Mouse (Mus musculus) heart, embryonic 12.5 days (tissue): ENCODE results near the gene Efcab2. TPM values are rescaled to one million over a fixed set of nuclear protein-coding genes. Genes with fewer than 3 reads are reported as not detected.

Experiments used
- ATAC-seq: fragments of 200-750 bp; cut with Nextera tagmentation; 2 replicates; pipeline ENCODE4 v1.8.0; 2017; ENCODE audit warnings: moderate TSS enrichment, moderate library complexity; ENCODE audit not compliant: insufficient number of reproducible peaks, low FRiP score
- H3K27ac ChIP-seq: fragments of 300-500 bp; sonication (generic); 2 replicates; pipeline ENCODE4 v1.5.1; 2016; ENCODE audit warnings: mild to moderate bottlenecking, moderate library complexity; ENCODE audit not compliant: poor library complexity, severe bottlenecking
- H3K27me3 ChIP-seq: fragments of 300-500 bp; sonication (generic); replicated peaks from 2 replicates; pipeline ENCODE4 v1.6.1; 2016; ENCODE audit warnings: mild to moderate bottlenecking, moderate library complexity
- H3K36me3 ChIP-seq: fragments of 300-500 bp; sonication (generic); 2 replicates; pipeline ENCODE4 v1.6.1; 2016; ENCODE audit warnings: mild to moderate bottlenecking, moderate library complexity
- H3K4me1 ChIP-seq: fragments of 300-500 bp; sonication (generic); replicated peaks from 2 replicates; pipeline ENCODE4 v1.6.1; 2016; ENCODE audit warnings: mild to moderate bottlenecking
- H3K4me2 ChIP-seq: fragments of 300-500 bp; sonication (generic); 2 replicates; pipeline ENCODE4 v1.6.1; 2016; ENCODE audit warnings: mild to moderate bottlenecking, moderate library complexity
- H3K4me3 ChIP-seq: fragments of 300-500 bp; sonication (generic); 2 replicates; pipeline ENCODE4 v1.5.1; 2016; ENCODE audit warnings: mild to moderate bottlenecking
- H3K9ac ChIP-seq: fragments of 300-500 bp; sonication (generic); 2 replicates; pipeline ENCODE4 v1.6.1; 2016; ENCODE audit warnings: mild to moderate bottlenecking, moderate library complexity
- H3K9me3 ChIP-seq: fragments of 300-500 bp; sonication (generic); replicated peaks from 2 replicates; pipeline ENCODE4 v1.6.1; 2016; ENCODE audit warnings: mild to moderate bottlenecking, moderate library complexity
- WGBS: fragments of 180-500 bp; shearing (Covaris S2); methylation state at CpG from one replicate; pipeline ENCODE4 v1.1.7; 2016; 5-methylcytosine and 5-hydroxymethylcytosine counted together
- polyA plus RNA-seq: library from polyadenylated mRNA; unstranded; fragments of >200 nt; fragmentation: Nextera tagmentation; extraction: Ambion mirVana; gene quantifications from 2 replicates; pipeline ENCODE4 v1.2.1, GENCODE M21; 2016

The Efcab2 gene
- polyA plus RNA-seq, 1 experiment from 2014 or later, result 13.5 TPM

DNA sequence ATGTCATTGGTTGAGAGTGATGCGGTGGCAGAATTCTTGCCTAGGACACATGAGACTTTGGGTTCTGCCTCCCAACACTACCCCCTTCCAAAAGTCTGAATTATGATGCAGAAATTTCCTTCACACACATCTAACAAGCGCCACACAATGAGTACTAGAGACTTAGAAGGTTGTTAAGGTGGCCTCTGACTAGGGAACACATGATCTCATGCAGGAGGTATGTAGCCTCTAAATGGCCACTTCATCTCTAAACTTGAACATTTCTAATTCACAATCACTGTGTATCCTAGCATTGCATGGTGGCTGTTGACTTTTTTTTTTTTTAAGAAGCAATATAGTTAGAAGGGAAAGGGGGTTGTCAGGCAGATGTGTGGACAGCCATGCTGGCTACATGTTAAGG lies 110.0 kb downstream of the Efcab2 start:
- WGBS, result 68% methylated on average over 2 of the region's 2 CpGs
- H3K27ac ChIP-seq, result no peak overlapping the region
- H3K36me3 ChIP-seq, result no peaks in the 10 kb centered on the region
- H3K4me1 ChIP-seq, result peaks cover 9% of the 10 kb centered on the region
- H3K27me3 ChIP-seq, result no peaks in the 10 kb centered on the region; the same call in 1 of the 2 replicates
- no peak overlapping the region for H3K4me3 ChIP-seq
- H3K9ac ChIP-seq, result no peak overlapping the region
- no peak for ATAC-seq
- no peak overlapping the region for H3K4me2 ChIP-seq
- no peaks in the 10 kb centered on the region for H3K9me3 ChIP-seq

GRCm38 (mm10) chr1:178522389-178522788 lies 116.5 kb downstream of the Efcab2 start:
- 83% methylated on average over 5 of the region's 5 CpGs for WGBS
- Histone ChIP-seq H3K27me3 (no peaks in the 10 kb centered on the region; the same call in 1 of the 2 replicates), H3K4me2 (no peak overlapping the region)

GRCm38 (mm10) chr1:178523152-178523551 lies 117.3 kb downstream of the Efcab2 start:
- ATAC-seq, result no peak
- WGBS, result 47% methylated on average over 5 of the region's 5 CpGs
- Histone ChIP-seq H3K36me3 (no peaks in the 10 kb centered on the region), H3K9me3 (no peaks in the 10 kb centered on the region), H3K4me3 (no peak overlapping the region), H3K4me2 (no peak overlapping the region), H3K27ac (no peak overlapping the region), H3K9ac (no peak overlapping the region), H3K27me3 (no peaks in the 10 kb centered on the region; the same call in 1 of the 2 replicates), H3K4me1 (no peaks in the 10 kb centered on the region)

More at GRCm38 (mm10) chr1:178522389-178522788, 116.5 kb downstream of the Efcab2 start:
- H3K4me3 ChIP-seq, result no peak overlapping the region
- H3K4me1 ChIP-seq, result no peaks in the 10 kb centered on the region
- no peaks in the 10 kb centered on the region for H3K9me3 ChIP-seq
- H3K27ac ChIP-seq, result no peak overlapping the region
- ATAC-seq, result no peak
- no peaks in the 10 kb centered on the region for H3K36me3 ChIP-seq
- no peak overlapping the region for H3K9ac ChIP-seq

DNA sequence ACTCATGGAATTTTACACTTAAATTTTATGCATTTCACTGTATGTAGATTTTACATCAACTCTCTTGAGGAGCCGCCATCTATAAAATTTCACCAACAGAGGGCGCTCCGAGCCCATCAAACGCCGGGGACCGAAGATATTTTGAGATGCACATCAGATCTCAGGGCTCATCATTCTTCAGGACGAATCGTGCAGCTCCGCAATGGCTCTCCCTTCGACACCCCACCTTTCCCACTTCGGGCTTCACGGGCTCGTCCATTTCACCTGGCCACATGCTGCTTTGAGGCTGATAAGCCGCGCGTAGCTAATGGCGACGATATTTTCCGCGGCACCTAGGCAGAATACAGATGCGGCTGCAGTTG lies 121.3 kb downstream of the Efcab2 start:
- Histone ChIP-seq H3K27me3 (no peaks in the 10 kb centered on the region), H3K4me1 (peaks cover 12% of the 10 kb centered on the region), H3K9ac (peak overlapping the region; percentile 86), H3K9me3 (no peaks in the 10 kb centered on the region), H3K27ac (0 out of 2 replicates have a peak overlapping the region, but pooled peaks have one; percentile 87), H3K4me2 (peak overlapping the region; percentile 100), H3K4me3 (peak overlapping the region; percentile 77), H3K36me3 (no peaks in the 10 kb centered on the region)
- WGBS, result under 1% methylated on average over 21 of the region's 21 CpGs
- no peak for ATAC-seq

GRCm38 (mm10) chr1:178527547-178528361 lies 121.9 kb downstream of the Efcab2 start:
- Histone ChIP-seq H3K9me3 (no peaks in the 10 kb centered on the region), H3K4me3 (peak overlapping the region; percentile 77), H3K4me2 (peak overlapping the region; percentile 100), H3K4me1 (peaks cover 18% of the 10 kb centered on the region), H3K9ac (peak overlapping the region; percentile 86), H3K36me3 (peaks cover 3% of the 10 kb centered on the region; the same call in 1 of the 2 replicates), H3K27ac (peak overlapping the region; percentile 87), H3K27me3 (no peaks in the 10 kb centered on the region)
- peak; percentile 19; the same call in 1 of the 2 replicates for ATAC-seq
- under 1% methylated on average over 59 of the region's 59 CpGs for WGBS

DNA sequence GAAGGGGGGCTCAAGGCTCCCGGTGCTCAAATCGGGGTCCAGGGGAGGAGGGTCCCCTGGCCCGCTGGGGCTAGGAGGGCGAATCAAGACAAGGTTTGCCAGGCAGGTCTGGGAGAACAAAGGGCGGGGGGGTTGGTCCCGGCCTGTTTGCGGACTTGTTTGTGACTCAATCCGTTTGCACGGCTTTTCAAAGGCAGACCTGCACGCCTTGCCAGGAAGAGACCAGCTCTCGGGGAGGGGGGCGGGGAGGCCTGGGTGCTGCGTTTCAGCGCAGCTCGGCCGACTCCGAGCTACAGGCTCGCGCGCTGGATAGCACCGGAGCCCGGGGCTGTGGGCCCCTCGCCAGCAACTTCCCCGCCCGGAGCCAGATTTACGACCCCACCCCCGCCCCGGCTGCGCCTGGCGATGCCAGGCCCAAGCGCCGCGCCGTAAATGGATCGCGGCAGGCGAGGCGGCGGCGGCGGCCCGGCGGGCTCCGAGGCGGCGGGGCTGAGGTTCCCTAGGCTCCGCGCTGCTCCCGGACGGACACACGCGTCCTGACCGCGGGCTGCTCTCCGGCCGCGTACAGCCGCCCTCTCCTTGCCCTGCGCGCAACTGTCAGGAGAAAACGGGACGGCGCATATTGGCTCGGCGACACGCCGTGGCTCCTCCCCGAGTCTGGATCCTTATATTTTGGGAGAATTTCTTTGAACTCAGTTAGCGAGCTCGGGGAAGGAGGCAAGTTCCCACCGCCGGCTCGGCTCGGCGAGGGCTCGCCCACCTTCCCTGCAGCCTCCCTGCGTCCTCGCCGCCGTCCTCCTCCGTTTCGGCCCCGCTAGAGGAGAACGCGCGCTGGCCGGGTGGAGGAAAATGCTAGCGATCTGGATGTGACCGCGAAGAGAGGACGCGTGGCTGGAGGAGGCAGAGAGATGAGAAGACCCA lies 122.8 kb downstream of the Efcab2 start, which contains the start of gene Kif26b:
Gene Kif26b (plus strand): TSS at position 695 of the 921 bp plus-strand sequence.
- Histone ChIP-seq H3K4me2 (peak within 1 kb of the TSS; percentile 100), H3K27me3 (no peaks in the 10 kb centered on the region), H3K36me3 (peaks cover 7% of the 10 kb centered on the region), H3K27ac (peak within 1 kb of the TSS; percentile 87), H3K4me1 (peaks cover 24% of the 10 kb centered on the region), H3K9me3 (no peaks in the 10 kb centered on the region), H3K4me3 (peak within 1 kb of the TSS; percentile 77), H3K9ac (peak within 1 kb of the TSS; percentile 86)
- WGBS, result under 1% methylated on average over 92 of the region's 92 CpGs
- peak; percentile 57 for ATAC-seq

- under 1% methylated on average over 37 of the region's 38 CpGs for WGBS
- no peaks in the 10 kb centered on the region for H3K27me3 ChIP-seq
- H3K4me2 ChIP-seq, result peak overlapping the region; percentile 100
- ATAC-seq, result no peak
- H3K4me3 ChIP-seq, result peak overlapping the region; percentile 77
- peak overlapping the region; percentile 87 for H3K27ac ChIP-seq
- H3K9me3 ChIP-seq, result no peaks in the 10 kb centered on the region
- peaks cover 7% of the 10 kb centered on the region for H3K36me3 ChIP-seq
- peak overlapping the region; percentile 86 for H3K9ac ChIP-seq
- H3K4me1 ChIP-seq, result peaks cover 32% of the 10 kb centered on the region
Observed at GRCm38 (mm10) chr1:178529512-178530300, 123.8 kb downstream of the Efcab2 start.

- peak overlapping the region; percentile 87 for H3K27ac ChIP-seq
- peak overlapping the region; percentile 100 for H3K4me2 ChIP-seq
- H3K4me1 ChIP-seq, result peaks cover 36% of the 10 kb centered on the region
- ATAC-seq, result peak; percentile 42
- peak overlapping the region; percentile 86 for H3K9ac ChIP-seq
- no peaks in the 10 kb centered on the region for H3K9me3 ChIP-seq
- peaks cover 14% of the 10 kb centered on the region for H3K36me3 ChIP-seq
- H3K27me3 ChIP-seq, result no peaks in the 10 kb centered on the region
- H3K4me3 ChIP-seq, result peak overlapping the region; percentile 77
- under 1% methylated on average over 60 of the region's 62 CpGs for WGBS
Observed at GRCm38 (mm10) chr1:178530301-178531078, 124.6 kb downstream of the Efcab2 start.
